Mouse (Mus musculus) mouse embryonic stem cell (cell line): ENCODE data around the gene Zscan10.

Experiments
- in situ Hi-C, 2 experiments: fragments of 300-500 bp; cut with MboI; formaldehyde crosslinking; loops; 1 replicate in 1 of 2; 3 replicates in 1 of 2; pipeline ENCODE4 v1.14.3; 2019 to 2020; ENCODE audit warnings: low sequenced_read_pairs in 2 of 2, low pct_unique_long_range_greater_than_20kb in 1 of 2, mixed read lengths in 1 of 2; ENCODE audit not compliant: unreplicated experiment in 1 of 2

Gene Zscan10

GRCm38 (mm10) chr17:23600641-23601622 is at the start of gene Zscan10:
TSS of gene Zscan10 (plus strand) at chr17:23600856.
- in situ Hi-C loops: no loop called here

DNA sequence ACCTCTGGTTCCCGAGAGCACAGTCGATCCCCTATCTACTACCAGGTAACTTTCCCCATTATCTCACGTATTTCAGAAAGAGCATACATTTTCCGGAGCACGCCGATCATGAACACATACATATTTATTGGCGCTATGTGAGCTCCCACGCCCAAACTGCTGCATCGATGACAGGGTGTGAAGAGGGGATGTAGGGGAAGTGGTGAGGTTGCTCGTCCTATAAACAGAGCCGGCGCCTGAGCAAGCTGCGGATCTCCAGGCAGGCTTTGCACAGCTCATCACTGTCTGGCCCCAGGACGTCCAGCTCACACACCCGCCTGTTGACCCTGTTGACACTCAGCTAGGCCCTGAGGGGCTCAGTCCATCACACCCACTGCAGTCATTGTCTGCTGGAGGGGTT is 49.8 kb upstream of the Zscan10 start:
- in situ Hi-C loops: no loop called here

DNA sequence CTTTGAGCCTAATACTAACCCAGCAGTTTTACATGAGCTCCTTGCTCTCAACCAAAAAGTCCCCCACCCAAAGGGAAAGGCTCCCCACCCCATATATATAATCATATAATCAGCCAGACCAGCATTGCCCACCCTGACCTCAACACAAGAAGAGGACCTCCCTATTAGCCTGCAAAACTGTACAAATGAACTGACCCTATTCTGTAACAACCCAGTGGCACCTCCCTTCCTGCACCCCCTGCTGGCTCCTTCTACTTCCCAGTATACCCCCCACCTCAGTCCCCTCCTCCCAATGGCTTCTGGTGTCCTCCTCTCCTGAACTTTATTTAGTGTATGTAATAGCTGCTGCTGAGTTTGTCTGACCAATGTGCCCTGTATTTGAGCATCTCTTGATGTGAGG is 49.2 kb upstream of the Zscan10 start:
- in situ Hi-C loops: no loop called here

GRCm38 (mm10) chr17:23551963-23552362 is 48.7 kb upstream of the Zscan10 start:
- in situ Hi-C loops: no loop called here

DNA sequence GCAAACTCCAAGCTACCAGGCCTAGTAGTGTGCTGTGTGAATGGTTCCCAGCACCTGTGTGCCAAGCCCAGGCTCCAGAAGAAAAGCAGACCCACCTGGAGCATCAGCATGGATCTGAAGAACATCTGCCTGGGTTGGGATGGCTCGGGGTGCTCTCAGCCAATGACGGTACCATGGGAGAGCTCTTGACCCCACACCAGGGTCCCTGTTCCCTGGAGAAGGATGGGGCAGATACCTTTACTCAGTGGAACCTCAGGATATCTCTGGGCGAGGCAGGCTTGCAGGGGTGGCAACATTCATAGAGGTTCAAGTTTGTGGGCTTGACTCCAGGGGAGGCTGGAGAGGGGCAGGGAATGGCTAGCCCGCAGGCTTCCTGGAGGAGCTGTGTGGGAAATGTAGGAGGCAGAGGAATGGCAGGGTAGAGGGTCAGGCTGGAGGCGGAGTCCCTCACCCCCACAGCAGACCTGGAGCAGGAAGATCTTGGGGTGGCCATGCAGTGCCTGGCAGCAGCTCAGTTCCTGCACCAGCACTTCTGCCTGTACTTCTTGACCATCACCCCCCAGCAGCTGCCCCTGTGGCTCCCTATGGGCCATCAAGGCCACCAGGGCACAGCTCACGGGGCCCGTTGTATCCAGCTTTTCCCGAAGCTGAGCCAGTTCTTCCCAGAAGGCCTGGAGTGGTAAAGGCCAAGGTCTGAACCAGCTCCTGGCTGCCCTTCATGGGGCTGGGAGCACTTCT is 47.6 kb upstream of the Zscan10 start:
- in situ Hi-C loops: no loop called here

- in situ Hi-C loops: no loop called here
These were observed 47.0 kb upstream of the Zscan10 start for GRCm38 (mm10) chr17:23553634-23554120.

- in situ Hi-C loops: no loop called here
These were observed 46.3 kb upstream of the Zscan10 start for GRCm38 (mm10) chr17:23554321-23554720.

DNA sequence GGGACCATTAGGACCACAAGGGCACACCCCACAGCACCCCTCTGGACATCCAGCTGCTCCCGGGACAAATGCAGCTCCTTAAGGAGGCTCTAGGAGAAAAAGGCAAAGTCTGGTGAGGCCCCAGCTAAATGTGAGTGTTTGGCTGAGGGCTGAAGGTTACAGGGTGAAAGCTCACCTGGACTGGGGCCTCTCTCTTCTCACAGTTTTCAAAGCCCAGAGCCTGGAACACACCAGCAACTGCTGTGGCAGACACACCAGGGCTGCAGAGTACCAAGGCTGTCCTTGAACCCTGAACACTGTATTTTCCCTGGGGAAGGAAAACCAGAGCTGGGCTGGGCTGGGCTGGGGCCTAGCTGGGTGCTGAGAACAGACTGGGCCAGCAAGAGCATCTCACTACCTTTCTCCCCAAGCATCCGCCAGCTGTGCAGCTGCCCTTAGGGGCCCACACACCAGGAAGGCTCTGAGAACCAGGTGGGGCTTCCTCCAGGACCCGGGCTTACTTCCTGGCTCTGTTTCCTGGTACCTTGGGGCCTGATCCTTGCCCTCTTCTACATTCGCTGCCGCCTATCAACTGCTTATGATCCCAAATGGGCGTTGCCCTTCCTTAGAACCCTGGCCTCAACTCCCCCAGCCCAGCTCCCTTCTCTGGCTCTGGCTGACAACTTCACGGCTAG is 45.3 kb upstream of the Zscan10 start:
- in situ Hi-C loops: no loop called here

- in situ Hi-C loops: no loop called here
These were observed 40.9 kb upstream of the Zscan10 start for GRCm38 (mm10) chr17:23559767-23560166.

DNA sequence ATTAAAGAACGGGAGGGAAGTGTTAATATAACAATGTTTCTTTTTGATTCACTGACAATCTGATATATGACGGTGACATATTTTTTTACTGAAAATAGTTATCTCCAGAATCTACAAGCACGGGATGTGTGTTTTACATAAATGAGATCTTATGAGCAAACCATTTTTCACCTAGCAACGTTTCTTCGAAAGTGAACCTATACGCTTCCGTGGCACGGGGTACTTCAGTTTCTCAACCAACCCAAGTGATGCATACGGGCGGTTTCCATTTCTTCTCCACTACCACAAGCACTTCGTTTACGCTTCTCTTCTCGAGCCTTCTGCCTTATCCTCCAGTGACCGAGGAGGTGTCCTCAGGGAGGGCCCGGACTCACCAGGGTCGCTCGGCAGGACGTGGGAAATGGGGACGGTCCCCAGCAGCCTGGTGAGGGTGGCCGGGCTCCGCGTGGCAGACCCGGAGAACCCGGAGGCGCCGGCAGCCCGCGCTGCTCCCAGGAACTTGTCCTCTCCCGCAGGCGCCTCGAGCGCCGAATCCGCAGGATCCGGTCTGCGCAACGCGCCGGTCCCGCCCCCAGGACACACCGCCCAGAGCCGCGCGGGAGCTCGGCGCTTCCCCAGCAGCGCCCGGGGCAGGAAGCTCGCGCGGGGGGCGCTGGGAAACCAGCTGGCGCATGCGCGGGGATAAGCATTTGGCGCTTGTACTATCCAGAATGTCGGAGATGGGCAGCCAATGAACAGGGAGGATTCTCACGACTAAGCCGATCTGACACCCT is 36.9 kb upstream of the Zscan10 start, which contains the start of gene Zfp213:
Gene Zfp213 (minus strand): TSS at position 644 of the 773 bp plus-strand sequence.
- in situ Hi-C loops: no loop called here

- in situ Hi-C loops: no loop called here
These were observed 36.3 kb upstream of the Zscan10 start for GRCm38 (mm10) chr17:23564368-23564715.

- in situ Hi-C loops: loop anchor here (5.0 kb wide), 2 partner anchors 41 to 46 kb away; no protein-coding TSS in a partner anchor
These were observed 33.9 kb upstream of the Zscan10 start for GRCm38 (mm10) chr17:23566787-23567186.

GRCm38 (mm10) chr17:23568370-23568769 is 32.3 kb upstream of the Zscan10 start:
- in situ Hi-C loops: loop anchor here (5.0 kb wide), 2 partner anchors 39 to 44 kb away; no protein-coding TSS in a partner anchor

- in situ Hi-C loops: no loop called here
These were observed 30.6 kb upstream of the Zscan10 start for GRCm38 (mm10) chr17:23570017-23570416.

DNA sequence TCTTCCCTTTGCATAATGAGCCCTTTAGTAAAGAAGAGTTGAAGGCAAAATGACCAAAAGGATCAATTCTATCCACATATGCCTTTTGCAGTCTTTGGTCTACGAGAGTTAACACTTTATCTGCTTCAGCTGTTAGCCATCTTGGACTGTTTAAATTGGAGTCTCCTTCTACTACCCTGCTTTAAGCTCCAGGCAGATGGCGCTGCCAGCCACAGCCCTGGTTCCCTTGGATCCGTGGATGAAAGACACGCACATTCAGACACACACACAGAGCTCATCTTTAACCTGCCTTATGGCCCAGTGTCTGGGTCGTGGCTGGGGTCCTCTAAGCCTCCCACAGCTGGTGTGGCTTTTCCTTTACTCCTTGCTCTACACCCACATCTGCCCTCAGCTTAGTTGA is 29.6 kb upstream of the Zscan10 start:
- in situ Hi-C loops: no loop called here

GRCm38 (mm10) chr17:23572059-23572458 is 28.6 kb upstream of the Zscan10 start:
- in situ Hi-C loops: no loop called here

GRCm38 (mm10) chr17:23574130-23574529 is 26.5 kb upstream of the Zscan10 start:
- in situ Hi-C loops: no loop called here

GRCm38 (mm10) chr17:23575951-23576552 is 24.6 kb upstream of the Zscan10 start:
- in situ Hi-C loops: no loop called here
